Mouse (Mus musculus) kidney, adult 2 months (tissue): Measurements from ENCODE around the gene Aurka.

ENCODE experiments used
- CTCF ChIP-seq: fragments of 200-500 bp; conservative IDR thresholded peaks from 2 replicates; pipeline ENCODE4 v1.5.1; 2011; ENCODE audit warnings: low read depth, mild to moderate bottlenecking, control low read depth, low read length, moderate library complexity, mixed read lengths; ENCODE audit not compliant: insufficient read depth, insufficient read length
- POLR2A ChIP-seq: fragments of 200-500 bp; IDR thresholded peaks from one replicate; pipeline ENCODE4 v1.6.1; 2011; ENCODE audit warnings: low read depth, low read length, control low read depth

DNA sequence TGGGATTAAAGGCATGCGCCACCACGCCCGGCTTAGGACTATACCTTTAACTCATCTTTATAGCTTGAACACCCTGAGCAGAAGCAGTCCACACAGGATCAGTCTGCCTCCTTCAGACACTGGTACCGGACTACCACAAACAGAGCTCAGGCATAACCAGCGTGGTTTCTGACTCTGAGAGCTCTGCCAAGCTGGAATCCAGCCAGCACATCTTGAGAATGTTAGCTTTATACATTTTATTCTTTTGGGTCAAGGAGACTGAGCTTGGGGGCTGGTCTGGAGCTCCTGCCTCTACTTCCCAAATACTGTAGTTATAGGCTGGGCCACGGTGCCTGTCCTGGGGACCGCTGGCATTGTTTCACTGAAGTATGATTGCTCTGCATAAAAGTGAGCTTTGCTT is 26.6 kb downstream of the Aurka start:
- TF ChIP-seq CTCF (no peak), POLR2A (no peak)
